Mouse (Mus musculus): ENCODE data around the gene Medag. TPM values are rescaled to one million over a fixed set of nuclear protein-coding genes. Genes with fewer than 3 reads are reported as not detected.

The Medag gene
- polyA plus RNA-seq, 1 experiment from 2014 or later: 0.75 TPM

- Histone ChIP-seq H3K4me3 (ENCODE audit: low read depth, low read length) (no peak overlapping the region), H3K9ac (ENCODE audit: low read depth, low read length) (no peak overlapping the region), H3K4me2 (no peak overlapping the region), H3K9me3 (ENCODE audit: control insufficient read depth, low read length) (no peaks in the 10 kb centered on the region), H3K4me1 (replicated peaks; ENCODE audit: control insufficient read depth, insufficient read depth, low read length) (peaks cover 20% of the 10 kb centered on the region), H3K27ac (ENCODE audit: low read depth, low read length) (no peak overlapping the region), H3K36me3 (ENCODE audit: control insufficient read depth, insufficient read depth, low read length) (no peaks in the 10 kb centered on the region), H3K27me3 (replicated peaks; ENCODE audit: control insufficient read depth, insufficient read depth, low read length) (no peaks in the 10 kb centered on the region)
- 61% methylated on average over 14 of the region's 14 CpGs for WGBS
- ATAC-seq (replicated peaks; ENCODE audit: low FRiP score) (no peak), DNase-seq (ENCODE audit: low spot score) (no peak)
Observed at GRCm38 (mm10) chr5:149441646-149442276, 30.2 kb downstream of the Medag start.

GRCm38 (mm10) chr5:149442277-149442660 is 30.7 kb downstream of the Medag start:
- no peak for DNase-seq (ENCODE audit: low spot score)
- no peak overlapping the region for H3K4me3 ChIP-seq (ENCODE audit: low read depth, low read length)
- no peak overlapping the region for H3K4me2 ChIP-seq
- H3K27ac ChIP-seq (ENCODE audit: low read depth, low read length): no peak overlapping the region
- peaks cover 17% of the 10 kb centered on the region for H3K4me1 ChIP-seq (replicated peaks; ENCODE audit: control insufficient read depth, insufficient read depth, low read length)
- H3K9ac ChIP-seq (ENCODE audit: low read depth, low read length): no peak overlapping the region
- H3K36me3 ChIP-seq (ENCODE audit: control insufficient read depth, insufficient read depth, low read length): no peaks in the 10 kb centered on the region
- no peaks in the 10 kb centered on the region for H3K27me3 ChIP-seq (replicated peaks; ENCODE audit: control insufficient read depth, insufficient read depth, low read length)
- no peak for ATAC-seq (replicated peaks; ENCODE audit: low FRiP score)
- no peaks in the 10 kb centered on the region for H3K9me3 ChIP-seq (ENCODE audit: control insufficient read depth, low read length)
- 73% methylated on average over 15 of the region's 15 CpGs for WGBS

- Histone ChIP-seq H3K4me3 (ENCODE audit: low read depth, low read length) (no peak overlapping the region), H3K27ac (ENCODE audit: low read depth, low read length) (no peak overlapping the region), H3K27me3 (replicated peaks; ENCODE audit: control insufficient read depth, insufficient read depth, low read length) (no peaks in the 10 kb centered on the region), H3K4me2 (no peak overlapping the region), H3K9me3 (ENCODE audit: control insufficient read depth, low read length) (no peaks in the 10 kb centered on the region), H3K36me3 (ENCODE audit: control insufficient read depth, insufficient read depth, low read length) (no peaks in the 10 kb centered on the region), H3K9ac (ENCODE audit: low read depth, low read length) (no peak overlapping the region), H3K4me1 (replicated peaks; ENCODE audit: control insufficient read depth, insufficient read depth, low read length) (peaks cover 10% of the 10 kb centered on the region)
- 71% methylated on average over 4 of the region's 4 CpGs for WGBS
- ATAC-seq (replicated peaks; ENCODE audit: low FRiP score) (no peak), DNase-seq (ENCODE audit: low spot score) (no peak)
Observed at GRCm38 (mm10) chr5:149444451-149444850, 32.9 kb downstream of the Medag start.

GRCm38 (mm10) chr5:149446495-149446894 is 34.9 kb downstream of the Medag start:
- DNase-seq (ENCODE audit: low spot score) (no peak), ATAC-seq (replicated peaks; ENCODE audit: low FRiP score) (no peak)
- Histone ChIP-seq H3K4me2 (no peak overlapping the region), H3K27me3 (replicated peaks; ENCODE audit: control insufficient read depth, insufficient read depth, low read length) (no peaks in the 10 kb centered on the region), H3K4me3 (ENCODE audit: low read depth, low read length) (no peak overlapping the region), H3K9me3 (ENCODE audit: control insufficient read depth, low read length) (no peaks in the 10 kb centered on the region), H3K9ac (ENCODE audit: low read depth, low read length) (no peak overlapping the region), H3K4me1 (replicated peaks; ENCODE audit: control insufficient read depth, insufficient read depth, low read length) (no peaks in the 10 kb centered on the region), H3K27ac (ENCODE audit: low read depth, low read length) (no peak overlapping the region), H3K36me3 (ENCODE audit: control insufficient read depth, insufficient read depth, low read length) (no peaks in the 10 kb centered on the region)
- 69% methylated on average over 7 of the region's 7 CpGs for WGBS

- Histone ChIP-seq H3K27me3 (replicated peaks; ENCODE audit: control insufficient read depth, insufficient read depth, low read length) (no peaks in the 10 kb centered on the region), H3K4me2 (no peak overlapping the region), H3K36me3 (ENCODE audit: control insufficient read depth, insufficient read depth, low read length) (no peaks in the 10 kb centered on the region), H3K9ac (ENCODE audit: low read depth, low read length) (no peak overlapping the region), H3K27ac (ENCODE audit: low read depth, low read length) (no peak overlapping the region), H3K4me1 (replicated peaks; ENCODE audit: control insufficient read depth, insufficient read depth, low read length) (no peaks in the 10 kb centered on the region), H3K9me3 (ENCODE audit: control insufficient read depth, low read length) (no peaks in the 10 kb centered on the region), H3K4me3 (ENCODE audit: low read depth, low read length) (no peak overlapping the region)
- 83% methylated on average over 5 of the region's 5 CpGs for WGBS
- no peak for DNase-seq (ENCODE audit: low spot score)
- no peak for ATAC-seq (replicated peaks; ENCODE audit: low FRiP score)
Observed at GRCm38 (mm10) chr5:149447733-149448132, 36.2 kb downstream of the Medag start.

- no peak overlapping the region for H3K4me2 ChIP-seq
- H3K27me3 ChIP-seq (replicated peaks; ENCODE audit: control insufficient read depth, insufficient read depth, low read length): no peaks in the 10 kb centered on the region
- no peaks in the 10 kb centered on the region for H3K9me3 ChIP-seq (ENCODE audit: control insufficient read depth, low read length)
- ATAC-seq (replicated peaks; ENCODE audit: low FRiP score): no peak
- no peak for DNase-seq (ENCODE audit: low spot score)
- H3K4me3 ChIP-seq (ENCODE audit: low read depth, low read length): no peak overlapping the region
- H3K4me1 ChIP-seq (replicated peaks; ENCODE audit: control insufficient read depth, insufficient read depth, low read length): no peaks in the 10 kb centered on the region
- WGBS: 80% methylated on average over 7 of the region's 7 CpGs
- no peak overlapping the region for H3K27ac ChIP-seq (ENCODE audit: low read depth, low read length)
- H3K9ac ChIP-seq (ENCODE audit: low read depth, low read length): no peak overlapping the region
- H3K36me3 ChIP-seq (ENCODE audit: control insufficient read depth, insufficient read depth, low read length): no peaks in the 10 kb centered on the region
Observed at GRCm38 (mm10) chr5:149449406-149449805, 37.9 kb downstream of the Medag start.

- H3K9me3 ChIP-seq (ENCODE audit: control insufficient read depth, low read length): no peaks in the 10 kb centered on the region
- WGBS: 73% methylated on average over 7 of the region's 7 CpGs
- no peaks in the 10 kb centered on the region for H3K4me1 ChIP-seq (replicated peaks; ENCODE audit: control insufficient read depth, insufficient read depth, low read length)
- DNase-seq (ENCODE audit: low spot score): no peak
- no peaks in the 10 kb centered on the region for H3K27me3 ChIP-seq (replicated peaks; ENCODE audit: control insufficient read depth, insufficient read depth, low read length)
- H3K27ac ChIP-seq (ENCODE audit: low read depth, low read length): no peak overlapping the region
- ATAC-seq (replicated peaks; ENCODE audit: low FRiP score): no peak
- no peak overlapping the region for H3K9ac ChIP-seq (ENCODE audit: low read depth, low read length)
- no peak overlapping the region for H3K4me2 ChIP-seq
- no peak overlapping the region for H3K4me3 ChIP-seq (ENCODE audit: low read depth, low read length)
- H3K36me3 ChIP-seq (ENCODE audit: control insufficient read depth, insufficient read depth, low read length): no peaks in the 10 kb centered on the region
Observed at GRCm38 (mm10) chr5:149451209-149451681, 39.7 kb downstream of the Medag start.

- Histone ChIP-seq H3K4me2 (no peak overlapping the region), H3K4me3 (ENCODE audit: low read depth, low read length) (no peak overlapping the region), H3K36me3 (ENCODE audit: control insufficient read depth, insufficient read depth, low read length) (no peaks in the 10 kb centered on the region), H3K9ac (ENCODE audit: low read depth, low read length) (no peak overlapping the region), H3K27ac (ENCODE audit: low read depth, low read length) (no peak overlapping the region), H3K4me1 (replicated peaks; ENCODE audit: control insufficient read depth, insufficient read depth, low read length) (peaks cover 4% of the 10 kb centered on the region; the same call in 1 of the 2 replicates), H3K27me3 (replicated peaks; ENCODE audit: control insufficient read depth, insufficient read depth, low read length) (no peaks in the 10 kb centered on the region), H3K9me3 (ENCODE audit: control insufficient read depth, low read length) (no peaks in the 10 kb centered on the region)
- WGBS: 21% methylated on average over 6 of the region's 6 CpGs
- ATAC-seq (replicated peaks; ENCODE audit: low FRiP score) (no peak), DNase-seq (ENCODE audit: low spot score) (peak; percentile 63)
Observed at GRCm38 (mm10) chr5:149454281-149454680, 42.7 kb downstream of the Medag start.

- Histone ChIP-seq H3K9ac (ENCODE audit: low read depth, low read length) (no peak overlapping the region), H3K9me3 (ENCODE audit: control insufficient read depth, low read length) (no peaks in the 10 kb centered on the region), H3K27me3 (replicated peaks; ENCODE audit: control insufficient read depth, insufficient read depth, low read length) (no peaks in the 10 kb centered on the region), H3K4me2 (no peak overlapping the region), H3K4me1 (replicated peaks; ENCODE audit: control insufficient read depth, insufficient read depth, low read length) (peaks cover 4% of the 10 kb centered on the region; the same call in 1 of the 2 replicates), H3K4me3 (ENCODE audit: low read depth, low read length) (no peak overlapping the region), H3K27ac (ENCODE audit: low read depth, low read length) (no peak overlapping the region), H3K36me3 (ENCODE audit: control insufficient read depth, insufficient read depth, low read length) (no peaks in the 10 kb centered on the region)
- DNase-seq (ENCODE audit: low spot score): no peak
- no peak for ATAC-seq (replicated peaks; ENCODE audit: low FRiP score)
- 83% methylated on average over 7 of the region's 7 CpGs for WGBS
Observed at GRCm38 (mm10) chr5:149456544-149456943, 45.0 kb downstream of the Medag start.
